Mouse (Mus musculus) ES-Bruce4 (cell line): Measurements from ENCODE around the gene Adm.

Experiments used
- CTCF ChIP-seq: IDR thresholded peaks from one replicate; pipeline ENCODE4 v1.8.1; 2011; ENCODE audit warnings: low read depth, low read length
- EP300 ChIP-seq: IDR thresholded peaks from 2 replicates; pipeline ENCODE4 v1.6.1; 2011; ENCODE audit warnings: low read depth, low read length; ENCODE audit not compliant: insufficient read depth

DNA sequence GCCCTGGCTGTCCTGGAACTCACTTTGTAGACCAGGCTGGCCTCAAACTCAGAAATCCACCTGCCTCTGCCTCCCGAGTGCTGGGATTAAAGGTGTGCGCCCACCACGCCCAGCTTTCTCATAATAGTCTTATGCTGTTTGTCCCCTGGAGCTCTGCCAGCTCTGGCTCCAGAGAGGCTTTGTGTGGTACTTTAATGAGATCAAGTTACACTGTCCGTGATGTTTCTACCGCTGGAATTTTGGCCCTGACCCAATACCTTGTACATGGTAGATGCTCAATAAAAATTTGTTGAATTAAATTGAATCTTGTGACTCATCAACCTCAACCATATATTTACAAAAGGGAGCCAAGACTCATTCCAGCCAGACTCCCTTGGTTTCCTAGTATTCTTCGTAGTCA is 23.6 kb downstream of the Adm start:
- TF ChIP-seq CTCF: no peak
- TF ChIP-seq EP300: no peak
